Mouse (Mus musculus): ENCODE data around the gene Tprkb.
"Not testable (repeated sequence)": the region's sequence is repeated elsewhere in the genome, so short reads cannot be mapped to it uniquely, and the experiment has no call there.

Gene Tprkb

DNA sequence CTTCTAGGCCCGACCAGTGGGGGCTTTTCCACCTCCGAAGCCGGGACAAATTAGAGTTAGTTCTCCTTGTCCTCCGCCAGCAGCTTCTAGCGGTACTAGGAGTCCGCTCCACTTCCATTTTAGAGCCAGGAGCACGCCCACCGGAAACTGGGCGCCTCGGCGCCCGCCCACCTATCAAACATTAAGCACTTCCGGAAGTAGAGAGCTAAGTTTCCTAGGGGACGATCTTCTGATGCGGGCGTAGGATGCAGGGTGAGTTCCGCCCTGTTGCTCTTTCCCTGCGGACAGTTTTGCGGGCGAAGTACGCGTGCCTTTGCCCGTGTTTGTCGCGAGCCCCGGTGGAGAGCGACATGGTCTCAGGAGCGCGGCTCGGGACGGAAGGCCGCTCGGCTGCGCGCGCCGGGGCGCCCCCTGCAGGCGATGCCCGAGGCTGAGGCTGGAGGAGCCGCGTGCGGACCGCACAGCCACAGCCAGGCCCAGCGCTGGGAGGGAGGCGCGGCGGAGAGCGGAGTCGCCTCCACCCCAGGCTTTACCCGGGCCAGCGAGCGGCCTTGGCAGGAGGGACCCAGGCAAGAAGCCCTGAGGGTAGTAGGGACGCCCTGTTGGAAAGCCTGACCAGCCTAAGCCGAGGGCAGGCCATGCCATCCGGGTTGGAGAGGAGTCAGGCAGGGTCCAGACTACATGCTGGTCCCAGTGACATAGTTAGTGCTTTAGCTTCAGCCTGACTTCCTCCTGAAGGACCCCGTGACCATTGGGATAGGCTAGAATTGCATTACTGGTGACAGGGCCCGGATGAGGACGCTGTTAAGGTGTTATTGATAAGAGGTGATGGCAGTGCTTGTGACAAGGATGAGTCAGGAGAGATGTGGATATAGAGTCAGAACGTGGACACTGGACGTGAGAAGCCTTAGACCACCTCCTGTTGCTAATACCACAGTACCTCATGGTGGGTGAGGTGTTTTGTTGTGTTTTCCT is 4.2 kb downstream of the Tprkb start, which contains the start of gene Nat8f1:
Gene Nat8f1, minus strand, starts transcription at position 149 of the 975 bp plus-strand sequence.
- peak; percentile 93 to 98 for DNase-seq (ENCODE audit: inconsistent age in 2 of 2, low spot score in 1 of 2)

DNA sequence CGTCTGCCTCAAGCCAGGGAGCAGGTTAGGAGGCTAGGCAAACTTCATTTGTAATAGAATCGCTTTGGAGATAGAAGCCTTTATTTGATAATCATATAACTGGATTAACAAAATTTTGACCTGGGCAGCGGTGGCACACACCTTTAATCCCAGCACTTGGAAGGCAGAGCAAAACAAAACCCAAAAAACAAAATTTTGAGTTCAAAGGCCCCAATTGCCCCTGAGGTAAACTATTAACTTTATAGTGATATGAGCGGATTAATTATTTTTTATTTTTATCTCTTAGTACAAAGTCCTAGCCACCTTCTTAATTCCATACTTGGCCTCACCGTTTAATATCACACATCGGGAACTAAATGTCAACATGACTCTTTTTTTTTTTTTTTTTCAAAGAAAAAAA is 4.9 kb downstream of the Tprkb start:
- no peak for DNase-seq (ENCODE audit: inconsistent age in 2 of 2, low spot score in 1 of 2)

DNA sequence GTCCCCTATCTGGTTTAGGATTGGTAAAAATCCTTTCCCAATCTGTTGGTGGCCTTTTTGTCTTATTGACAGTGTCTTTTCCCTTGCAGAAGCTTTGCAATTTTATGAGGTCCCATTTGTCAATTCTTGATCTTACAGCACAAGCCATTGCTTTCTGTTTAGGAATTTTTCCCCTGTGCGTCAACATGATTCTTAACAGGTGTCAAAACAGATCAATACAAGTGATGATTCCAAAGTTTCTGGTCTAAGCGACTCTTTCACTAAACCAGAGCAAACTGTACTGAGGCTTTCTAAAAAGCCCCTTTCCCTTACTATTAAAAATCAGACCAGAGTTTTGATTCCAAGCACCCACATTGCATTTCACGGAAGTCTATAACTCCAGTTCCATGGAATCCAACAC is 6.7 kb downstream of the Tprkb start:
- not testable (repeated sequence) for DNase-seq (ENCODE audit: inconsistent age in 2 of 2, low spot score in 1 of 2)

DNA sequence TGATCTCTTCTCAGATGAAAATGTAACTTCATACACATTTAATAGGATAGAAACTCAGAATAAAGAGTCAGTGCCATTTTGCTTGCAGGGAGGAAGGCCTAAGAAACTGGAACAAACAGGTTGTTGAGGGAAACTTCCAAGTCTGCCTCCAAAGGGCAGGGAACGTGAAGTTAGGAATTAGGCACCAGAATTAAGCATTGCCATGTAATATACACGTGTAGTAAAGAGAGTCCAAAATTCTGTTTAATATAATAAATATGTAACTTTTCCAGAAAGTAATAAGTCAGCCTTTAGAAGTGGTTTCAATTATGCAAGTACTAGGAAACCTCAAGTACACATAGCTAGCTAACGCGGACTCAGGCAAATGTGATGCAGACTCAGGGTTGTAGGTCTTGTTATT is 7.7 kb downstream of the Tprkb start:
- DNase-seq (ENCODE audit: inconsistent age in 2 of 2, low spot score in 1 of 2): no peak

DNA sequence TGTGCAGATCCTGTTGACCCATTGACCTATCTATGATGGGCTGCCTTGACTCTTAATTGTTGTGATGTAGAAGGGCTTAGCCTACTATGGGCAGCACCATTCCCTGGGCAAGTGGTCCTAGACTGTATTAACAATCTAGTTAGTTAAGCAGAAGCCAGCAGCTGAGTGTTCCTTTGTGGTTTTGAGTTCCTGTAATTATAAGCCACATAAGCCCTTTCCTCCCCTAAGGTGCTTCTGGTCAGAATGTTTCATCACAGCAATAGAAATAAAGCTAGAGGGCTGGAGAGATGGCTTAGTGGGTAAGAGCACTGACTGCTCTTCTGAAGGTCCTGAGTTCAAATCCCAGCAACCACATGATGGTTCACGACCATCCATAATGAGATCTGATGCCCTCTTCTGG is 12.0 kb downstream of the Tprkb start:
- no peak for DNase-seq (ENCODE audit: inconsistent age in 2 of 2, low spot score in 1 of 2)

DNA sequence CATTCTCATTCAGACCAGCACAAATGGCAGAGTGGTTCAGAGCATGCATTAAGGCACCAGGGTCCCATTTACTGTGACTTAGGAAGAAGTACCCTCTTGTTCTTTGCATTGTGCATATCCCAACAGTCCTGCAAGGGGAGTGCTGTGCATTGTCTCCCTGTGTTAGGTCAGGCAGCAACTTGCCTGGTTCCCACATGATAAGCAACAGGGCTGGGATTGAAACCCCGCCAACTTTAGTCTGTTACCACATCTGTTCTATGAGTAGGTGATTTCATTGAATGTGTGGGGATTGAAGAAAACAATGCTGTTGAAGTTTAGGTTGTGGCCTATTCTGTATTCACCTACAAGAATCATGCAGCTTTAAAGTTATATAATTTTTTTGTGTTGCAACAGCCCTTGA is 15.0 kb downstream of the Tprkb start:
- peak in 1 of 2 experiments; percentile 74 for DNase-seq (ENCODE audit: inconsistent age in 2 of 2, low spot score in 1 of 2)

DNA sequence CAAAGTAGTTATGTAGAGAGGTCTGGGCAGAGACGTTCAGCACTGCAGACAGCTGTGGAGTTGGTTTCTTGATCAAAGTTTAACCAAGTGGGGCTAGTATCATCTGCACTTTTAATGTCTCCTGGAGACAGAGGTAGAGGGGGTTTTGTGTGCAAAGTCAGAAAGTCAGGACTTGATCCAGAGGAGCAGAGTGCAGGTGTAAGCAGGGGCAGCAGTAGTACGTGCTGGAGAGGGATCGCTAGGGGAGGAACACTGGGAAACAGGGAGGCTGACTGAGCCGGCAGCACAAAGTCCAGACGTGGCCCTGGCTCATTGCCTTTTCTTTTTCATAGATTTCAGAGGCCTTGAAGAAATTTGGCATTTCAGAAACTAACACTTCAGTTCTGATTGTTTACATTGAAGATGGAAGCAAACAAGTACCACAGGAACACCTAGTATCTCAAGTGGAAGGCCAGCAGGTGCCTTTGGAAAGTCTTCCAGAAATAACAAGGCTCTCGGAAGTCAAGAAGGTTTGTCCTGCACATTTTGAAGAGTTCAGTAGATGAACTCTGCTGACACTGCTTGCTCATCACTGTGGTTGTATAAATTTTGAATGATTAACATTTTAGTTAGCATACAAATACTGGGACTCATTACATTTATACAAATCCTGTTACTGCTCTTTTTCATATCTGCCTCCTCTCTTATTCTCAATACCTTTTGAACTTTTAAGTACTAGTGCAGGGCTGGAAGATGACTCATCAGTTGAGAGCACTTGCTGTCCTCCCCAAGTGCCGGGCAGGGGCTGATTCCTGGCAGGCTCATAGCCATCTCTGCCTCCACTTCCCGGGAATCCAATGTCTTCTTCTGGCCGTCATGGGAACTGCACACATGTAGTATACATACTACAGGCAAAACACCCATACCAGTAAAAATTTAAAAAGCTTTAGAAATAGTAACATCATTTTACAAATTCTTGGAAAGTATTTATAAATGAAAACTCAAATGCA is 16.1 kb downstream of the Tprkb start:
- DNase-seq (ENCODE audit: inconsistent age in 2 of 2, low spot score in 1 of 2): peak in 1 of 2 experiments; percentile 65

DNA sequence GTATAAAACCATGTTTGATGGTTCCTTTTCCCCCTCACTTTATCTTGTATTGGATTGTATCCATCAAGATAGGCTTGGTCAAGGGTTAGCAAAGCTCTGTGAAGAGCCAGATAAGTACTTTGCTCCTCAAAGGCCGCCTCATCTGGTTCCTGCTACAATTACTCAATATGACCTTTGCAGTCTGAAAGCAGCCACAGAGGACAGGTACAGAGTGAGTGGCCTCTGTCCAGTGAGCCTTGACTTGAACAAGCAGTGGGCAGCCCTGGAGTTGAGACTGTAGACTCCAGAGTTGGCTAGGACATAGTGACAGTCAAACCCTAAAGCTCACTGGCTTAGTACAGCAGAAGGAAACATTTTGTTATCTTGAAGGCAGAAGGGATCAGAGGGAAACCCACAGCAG is 17.6 kb downstream of the Tprkb start:
- DNase-seq (ENCODE audit: inconsistent age in 2 of 2, low spot score in 1 of 2): no peak

DNA sequence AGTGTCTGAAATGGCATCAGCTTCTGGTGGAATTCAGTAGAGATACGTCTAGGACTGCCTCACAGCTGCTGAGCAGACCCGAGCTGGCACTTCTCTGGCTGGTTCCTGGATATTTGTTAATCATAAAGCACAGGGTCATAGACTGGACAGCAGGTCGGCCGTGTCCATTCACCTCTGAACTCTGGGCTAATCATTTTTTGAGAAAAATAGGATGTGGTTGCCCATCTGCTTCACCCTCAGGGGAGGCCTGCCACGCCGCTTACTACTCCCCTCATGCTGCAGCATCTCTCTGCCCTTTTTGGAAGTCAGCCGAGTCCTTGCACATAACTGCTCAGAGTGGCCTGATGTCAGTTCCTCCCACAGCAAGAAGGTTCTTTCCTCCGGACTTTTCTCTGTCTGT is 22.4 kb downstream of the Tprkb start:
- no peak for DNase-seq (ENCODE audit: inconsistent age in 2 of 2, low spot score in 1 of 2)

DNA sequence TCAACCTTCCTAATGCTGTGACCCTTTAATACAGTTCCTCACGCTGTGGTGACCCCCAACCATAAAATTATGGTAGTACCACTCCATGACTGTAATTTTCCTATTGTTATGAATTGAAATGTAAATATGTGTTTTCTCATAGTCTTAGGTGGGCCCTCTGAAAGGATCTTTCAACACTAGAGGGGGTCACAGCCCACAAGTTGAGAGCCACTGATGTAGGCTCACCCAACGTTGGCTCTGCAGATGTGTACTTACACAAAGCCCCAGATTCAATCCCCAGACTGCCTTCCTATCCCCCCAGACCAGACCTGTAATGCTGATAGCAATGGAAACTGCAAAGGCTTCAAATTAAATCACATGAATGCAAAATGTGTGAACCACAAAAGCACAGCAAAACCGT is 24.0 kb downstream of the Tprkb start:
- no peak for DNase-seq (ENCODE audit: inconsistent age in 2 of 2, low spot score in 1 of 2)

DNA sequence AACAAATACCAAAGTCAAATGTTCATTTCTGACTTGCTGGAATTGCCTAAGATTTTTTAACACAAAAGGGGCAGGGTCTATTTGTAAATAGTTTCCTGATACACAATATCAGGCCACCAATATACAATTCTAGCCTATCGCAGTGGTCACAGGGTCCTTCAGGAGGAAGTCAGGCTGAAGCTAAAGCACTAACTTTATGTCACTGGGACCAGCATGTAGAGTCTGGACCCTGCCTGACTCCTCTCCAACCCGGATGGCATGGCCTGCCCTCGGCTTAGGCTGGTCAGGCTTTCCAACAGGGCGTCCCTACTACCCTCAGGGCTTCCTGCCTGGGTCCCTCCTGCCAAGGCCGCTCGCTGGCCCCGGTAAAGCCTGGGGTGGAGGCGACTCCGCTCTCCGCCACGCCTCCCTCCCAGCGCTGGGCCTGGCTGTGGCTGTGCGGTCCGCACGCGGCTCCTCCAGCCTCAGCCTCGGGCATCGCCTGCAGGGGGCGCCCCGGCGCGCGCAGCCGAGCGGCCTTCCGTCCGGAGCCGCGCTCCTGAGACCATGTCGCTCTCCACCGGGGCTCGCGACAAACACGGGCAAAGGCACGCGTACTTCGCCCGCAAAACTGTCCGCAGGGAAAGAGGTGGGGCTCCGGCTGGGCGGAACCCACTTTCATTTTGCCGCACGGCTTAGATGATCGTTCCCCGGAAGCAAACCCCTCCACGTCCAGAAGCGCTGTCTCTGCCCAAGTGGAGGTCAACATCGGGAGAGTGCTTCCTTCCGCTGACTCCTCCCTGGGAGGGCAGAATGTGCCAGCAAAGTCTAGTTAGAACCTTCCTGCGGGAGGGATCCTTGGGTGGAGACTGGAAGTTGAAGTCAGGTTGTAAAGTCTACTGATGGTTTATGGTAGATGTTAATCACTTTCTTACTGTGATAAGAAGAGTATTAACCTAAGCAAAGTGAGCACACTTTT is 25.1 kb downstream of the Tprkb start:
- DNase-seq (ENCODE audit: inconsistent age in 2 of 2, low spot score in 1 of 2): peak; percentile 94 to 98

DNA sequence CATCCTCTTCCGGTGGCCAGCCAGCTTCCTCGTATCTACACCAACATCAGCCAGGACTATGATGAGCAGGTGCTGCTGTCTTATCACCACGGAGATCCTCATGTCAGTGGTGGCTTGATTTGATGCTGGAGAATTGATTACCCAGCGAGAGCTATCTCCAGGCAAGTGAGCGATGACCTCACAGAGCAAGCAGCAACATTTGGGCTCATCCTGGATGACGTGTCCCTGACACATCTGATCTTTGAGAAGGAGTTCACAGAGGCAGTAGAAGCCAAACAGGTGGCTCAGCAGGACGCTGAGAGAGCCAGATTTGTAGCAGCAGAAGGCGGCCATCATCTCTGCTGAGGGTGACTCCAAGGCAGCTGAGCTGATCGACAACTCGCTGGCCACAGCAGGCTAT is 27.0 kb downstream of the Tprkb start:
- DNase-seq (ENCODE audit: inconsistent age in 2 of 2, low spot score in 1 of 2): peak in 1 of 2 experiments; percentile 58

DNA sequence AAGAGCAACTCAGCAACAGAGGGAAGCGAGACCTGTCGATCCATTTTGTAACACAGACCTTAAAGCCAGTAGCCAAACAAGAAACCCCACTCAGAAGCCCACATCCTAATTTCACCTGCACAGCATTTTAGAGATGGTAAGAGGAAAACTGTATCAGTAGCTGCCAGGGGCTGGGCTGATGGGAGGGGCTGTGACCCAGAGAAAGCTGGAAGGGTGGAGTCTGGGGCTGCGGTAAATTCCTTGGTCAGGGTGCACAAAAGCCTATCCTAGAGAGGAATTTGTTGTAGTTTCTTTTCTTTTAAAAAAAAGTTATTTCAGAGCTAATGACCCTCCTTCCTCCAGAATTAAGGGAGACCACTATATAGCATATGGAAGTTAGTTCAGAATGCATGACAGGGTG is 30.8 kb downstream of the Tprkb start:
- no peak for DNase-seq (ENCODE audit: inconsistent age in 2 of 2, low spot score in 1 of 2)

DNA sequence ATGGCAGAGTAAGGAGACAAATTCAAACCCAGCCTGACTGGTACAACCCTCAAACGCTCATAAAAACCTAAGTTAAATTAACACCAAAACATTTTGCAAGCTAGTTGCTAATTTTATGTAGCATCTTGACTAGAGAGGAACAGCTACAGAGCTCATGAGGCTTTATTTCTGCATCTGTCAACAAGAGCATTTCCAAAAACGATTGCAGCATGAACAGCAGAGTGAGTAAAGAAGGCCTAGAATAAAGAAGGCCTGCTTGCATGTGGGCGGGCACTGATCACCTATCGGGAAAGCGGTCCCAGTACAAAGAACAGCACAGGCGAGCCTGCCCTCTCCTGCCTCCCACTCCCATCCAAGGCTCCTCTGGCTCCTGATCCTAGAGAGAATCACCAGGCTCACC is 36.9 kb downstream of the Tprkb start:
- no peak for DNase-seq (ENCODE audit: inconsistent age in 2 of 2, low spot score in 1 of 2)

DNA sequence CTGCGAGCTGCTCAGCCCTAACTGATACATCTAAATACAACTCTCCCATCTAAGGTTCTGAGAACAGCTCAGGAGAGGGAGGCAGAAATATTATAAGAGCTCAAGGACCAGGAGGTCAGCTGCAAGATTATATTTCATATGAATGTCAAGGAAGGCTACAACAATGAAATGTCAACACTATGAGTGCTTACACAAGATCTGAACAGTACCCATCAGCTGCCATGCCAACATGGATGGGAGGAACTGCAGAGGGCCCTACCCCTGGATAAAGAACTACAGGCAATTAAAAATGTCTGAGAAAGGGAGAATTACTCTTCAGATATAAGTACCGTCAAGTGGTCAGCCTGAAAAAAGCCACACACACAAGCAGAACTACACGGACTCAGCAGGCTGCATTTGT is 45.9 kb downstream of the Tprkb start:
- peak in 1 of 2 experiments; percentile 68 for DNase-seq (ENCODE audit: inconsistent age in 2 of 2, low spot score in 1 of 2)

DNA sequence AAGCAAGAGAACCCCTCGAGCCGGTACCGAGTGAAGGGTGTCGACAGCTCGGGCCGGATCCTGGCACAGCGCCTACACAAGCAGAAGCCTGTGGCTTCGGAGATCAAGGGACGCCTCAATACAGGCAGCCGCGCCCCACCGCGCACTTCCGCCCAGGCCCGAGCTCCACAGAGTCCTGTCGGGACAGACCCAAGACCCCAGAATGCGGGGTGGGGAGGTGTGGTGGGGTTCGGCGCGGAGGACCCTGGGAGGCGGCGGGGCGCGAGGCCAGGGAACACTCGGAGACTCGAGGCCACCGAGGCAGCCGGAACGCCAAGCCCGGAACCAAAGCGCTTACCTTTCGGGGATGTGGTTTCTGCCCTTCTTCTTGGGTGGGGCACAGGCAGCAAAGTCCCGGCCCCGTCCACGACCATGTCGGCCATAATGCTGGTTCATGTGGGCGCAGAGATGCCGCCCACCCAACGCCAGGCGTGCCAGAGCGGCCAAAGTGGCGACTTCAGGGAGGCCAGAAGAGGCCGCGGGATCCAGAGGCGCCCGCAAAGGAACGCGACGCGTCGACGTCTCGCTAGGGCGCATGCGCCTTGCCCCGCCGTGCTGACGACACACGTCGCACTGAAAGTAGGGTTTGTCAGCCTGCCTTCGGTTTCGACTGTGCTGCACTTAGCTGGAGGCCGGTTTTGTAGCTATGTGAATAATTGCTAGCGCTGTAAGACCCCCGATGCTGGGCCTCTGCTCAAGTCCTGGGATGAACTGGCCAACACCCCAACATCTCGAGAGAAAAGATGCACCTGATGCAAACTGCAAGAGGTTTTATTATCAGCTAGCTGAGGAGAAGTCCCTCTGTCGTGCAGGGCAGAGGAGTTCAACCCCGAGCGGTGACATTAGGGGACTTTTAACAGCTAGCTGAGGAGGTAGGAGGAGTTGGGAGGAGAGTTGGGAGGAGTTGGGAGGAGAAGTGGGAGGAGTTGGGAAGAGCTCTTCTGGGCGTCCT is 49.7 kb downstream of the Tprkb start, which contains the start of gene Dusp11:
Gene Dusp11, minus strand, starts transcription at position 567 of the 991 bp plus-strand sequence.
- DNase-seq (ENCODE audit: inconsistent age in 2 of 2, low spot score in 1 of 2): peak; percentile 95 to 98

DNA sequence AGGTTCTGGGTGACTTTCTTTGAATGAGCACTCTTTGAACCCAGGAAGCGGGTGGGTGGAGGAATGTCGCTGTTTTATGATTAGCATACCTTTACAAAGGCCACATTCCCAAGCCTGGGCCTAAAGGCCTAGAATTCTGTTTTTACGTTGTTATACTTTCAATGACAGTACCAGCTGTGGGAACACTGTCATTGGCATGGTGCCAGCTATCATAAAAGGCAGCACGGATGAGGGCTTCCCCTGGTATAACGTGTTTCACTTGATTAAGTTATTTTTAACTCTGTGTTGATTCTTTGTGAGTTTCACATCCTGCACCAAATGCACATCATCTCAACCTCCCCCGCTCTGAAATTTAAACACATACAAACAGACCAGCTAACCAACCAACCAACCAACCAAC is 54.4 kb downstream of the Tprkb start:
- DNase-seq (ENCODE audit: inconsistent age in 2 of 2, low spot score in 1 of 2): not testable (repeated sequence)

DNA sequence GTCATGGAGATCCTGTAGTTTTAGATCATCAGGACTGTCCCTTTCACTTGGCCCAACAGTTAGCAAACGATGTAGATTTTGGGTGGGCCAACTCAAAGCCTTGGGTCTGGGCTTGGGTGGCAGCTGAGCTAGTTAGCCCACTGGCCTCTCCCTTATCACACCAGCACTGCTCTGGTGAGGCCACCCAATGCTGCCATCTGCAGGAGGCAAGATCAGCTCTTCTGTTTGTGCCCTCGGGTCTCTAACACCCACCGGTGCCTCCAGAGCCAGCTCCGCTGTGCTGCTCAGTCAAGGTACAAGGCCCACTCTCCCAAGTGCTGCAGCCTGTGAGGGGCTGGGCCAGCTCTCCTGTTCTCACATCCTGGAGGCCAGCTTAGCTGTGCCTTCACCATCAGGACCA is 55.0 kb downstream of the Tprkb start:
- no peak for DNase-seq (ENCODE audit: inconsistent age in 2 of 2, low spot score in 1 of 2)

DNA sequence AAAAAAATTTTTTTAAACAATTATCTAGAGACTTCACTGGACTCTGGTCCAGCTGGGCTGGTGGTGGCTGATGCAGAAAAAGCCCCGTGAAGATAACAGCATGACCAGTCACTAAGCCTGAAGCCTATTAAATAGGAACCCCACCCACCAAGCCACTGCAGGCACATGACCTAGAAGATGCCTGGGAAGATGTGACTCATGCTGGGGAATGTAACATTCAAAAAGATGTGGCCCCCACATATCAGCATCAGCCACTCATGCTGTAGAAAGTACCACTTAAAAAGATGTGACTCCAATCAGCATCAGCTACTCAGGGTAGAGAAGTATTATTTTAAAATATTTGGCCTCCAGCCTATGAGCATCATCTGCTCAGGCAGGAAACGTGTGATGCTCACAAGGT is 58.2 kb downstream of the Tprkb start:
- DNase-seq (ENCODE audit: inconsistent age in 2 of 2, low spot score in 1 of 2): no peak
